Mouse (Mus musculus): ENCODE measurements at regions not wholly inside any gene's neighbourhood (a gene's known extent, or its start where the extent isn't known, plus 50 kb on each side); places are given as distances from the start of the nearest gene placed in this dataset.

DNA sequence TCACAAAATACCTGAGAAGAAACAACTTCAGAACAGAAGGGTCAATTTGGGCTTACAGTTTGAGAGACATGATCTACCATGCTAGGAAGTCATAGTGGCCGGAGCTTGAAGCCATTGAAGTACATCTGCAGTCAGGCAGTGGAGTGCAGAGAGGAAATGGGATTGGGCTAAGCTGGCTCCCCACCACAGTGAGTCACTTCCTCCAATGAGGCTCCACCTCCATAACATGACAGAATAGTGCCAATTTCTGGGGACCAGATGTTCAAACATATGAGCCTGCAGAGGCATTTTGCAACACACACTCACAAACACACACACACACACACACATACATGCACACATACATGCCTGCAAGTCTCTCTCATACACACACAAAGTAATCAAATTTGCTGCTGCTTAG is 93.7 kb upstream of the Ppp1r26 start:
- H3K4me3 ChIP-seq (replicated peaks): no peak overlapping the region
- no peak overlapping the region for H3K4me2 ChIP-seq
- H3K27ac ChIP-seq: no peak overlapping the region
- H3K27me3 ChIP-seq (replicated peaks): no peaks in the 10 kb centered on the region
- no peaks in the 10 kb centered on the region for H3K36me3 ChIP-seq
- WGBS: 72% methylated on average over 1 of the region's 1 CpGs
- ATAC-seq (ENCODE audit: insufficient read depth, low FRiP score, low read depth): no peak
- no peaks in the 10 kb centered on the region for H3K9me3 ChIP-seq
- H3K4me1 ChIP-seq: no peaks in the 10 kb centered on the region
- H3K9ac ChIP-seq: no peak overlapping the region

DNA sequence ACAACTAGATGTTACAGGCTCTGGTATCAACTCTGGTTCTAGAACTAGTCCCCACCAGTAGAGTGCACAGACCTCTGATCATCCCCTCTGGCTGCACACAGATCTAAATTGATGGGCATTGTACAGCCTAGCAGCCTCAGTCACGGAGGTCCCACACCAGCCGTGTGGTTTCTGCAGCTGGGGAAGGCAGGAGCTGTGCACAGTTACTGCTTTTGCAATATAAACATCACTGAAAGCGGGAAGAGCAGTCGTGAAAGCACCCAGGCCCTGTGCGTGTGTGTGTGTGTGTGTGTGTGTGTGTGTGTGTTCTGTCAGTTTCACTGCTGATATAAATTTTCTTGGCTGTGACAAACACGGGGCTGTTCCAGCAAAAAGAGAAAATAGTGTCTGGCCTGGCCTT is 84.4 kb upstream of the Ppp1r26 start:
- H3K9me3 ChIP-seq: no peaks in the 10 kb centered on the region
- no peaks in the 10 kb centered on the region for H3K27me3 ChIP-seq (replicated peaks)
- H3K27ac ChIP-seq: 0 out of 2 replicates have a peak overlapping the region, but pooled peaks have one; percentile 10
- no peak; the same call in 1 of the 2 replicates for ATAC-seq (ENCODE audit: insufficient read depth, low FRiP score, low read depth)
- 18% methylated on average over 6 of the region's 6 CpGs for WGBS
- no peak overlapping the region for H3K4me3 ChIP-seq (replicated peaks)
- no peak overlapping the region for H3K4me2 ChIP-seq
- H3K9ac ChIP-seq: no peak overlapping the region
- H3K36me3 ChIP-seq: no peaks in the 10 kb centered on the region
- H3K4me1 ChIP-seq: 0 out of 2 replicates have a peak, but pooled peaks cover 8% of the 10 kb centered on the region

DNA sequence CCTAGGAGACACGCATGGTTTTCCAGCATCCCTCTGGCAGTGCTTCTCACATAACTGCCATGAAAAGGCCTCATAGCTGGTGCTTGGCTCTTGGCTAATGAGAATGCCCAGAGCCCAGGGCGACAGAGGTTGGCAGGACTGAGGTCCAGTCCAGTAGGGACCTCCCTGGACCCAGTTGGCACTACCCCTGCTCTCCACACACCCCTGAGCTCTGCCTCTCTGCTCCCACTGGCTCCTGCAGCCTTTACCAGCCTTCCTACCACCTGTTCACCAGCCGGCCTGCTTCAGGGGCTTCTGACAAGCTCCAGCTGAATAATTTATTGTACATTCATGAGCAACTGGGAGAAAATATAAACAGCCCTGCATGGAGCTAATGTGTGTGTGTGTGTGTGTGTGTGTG is 82.0 kb upstream of the Ppp1r26 start:
- Histone ChIP-seq H3K27ac (no peak overlapping the region; the same call in 1 of the 2 replicates), H3K9ac (no peak overlapping the region), H3K4me2 (no peak overlapping the region), H3K36me3 (no peaks in the 10 kb centered on the region), H3K4me3 (replicated peaks) (no peak overlapping the region), H3K9me3 (no peaks in the 10 kb centered on the region), H3K4me1 (peaks cover 12% of the 10 kb centered on the region; the same call in 1 of the 2 replicates), H3K27me3 (replicated peaks) (no peaks in the 10 kb centered on the region)
- ATAC-seq (ENCODE audit: insufficient read depth, low FRiP score, low read depth): 0 out of 2 replicates have a peak, but pooled peaks have one; percentile 24
- 46% methylated on average over 3 of the region's 3 CpGs for WGBS

DNA sequence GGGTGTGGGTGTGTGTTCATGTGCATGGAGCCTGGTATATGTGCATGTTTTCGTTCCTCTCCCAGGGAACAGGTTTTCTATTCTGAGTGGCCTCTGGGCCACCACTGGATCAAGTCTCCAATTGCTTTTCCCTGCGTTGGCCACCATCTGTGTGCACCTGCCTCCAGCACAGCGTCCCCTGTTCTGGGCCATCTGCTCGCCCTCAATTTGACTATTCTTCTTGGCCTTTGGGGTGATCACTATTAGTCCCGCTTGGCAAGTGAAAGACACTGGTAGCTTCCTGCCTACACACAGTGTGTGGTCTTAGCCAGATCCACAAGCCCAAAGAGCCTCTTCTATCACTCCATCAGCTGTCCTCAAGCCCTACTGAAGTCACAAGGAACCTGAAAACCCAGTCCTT is 80.8 kb upstream of the Ppp1r26 start:
- 83% methylated on average over 5 of the region's 5 CpGs for WGBS
- no peak overlapping the region for H3K4me3 ChIP-seq (replicated peaks)
- H3K4me1 ChIP-seq: peaks cover 15% of the 10 kb centered on the region; the same call in 1 of the 2 replicates
- no peaks in the 10 kb centered on the region for H3K9me3 ChIP-seq
- H3K27me3 ChIP-seq (replicated peaks): no peaks in the 10 kb centered on the region
- H3K4me2 ChIP-seq: no peak overlapping the region
- no peaks in the 10 kb centered on the region for H3K36me3 ChIP-seq
- no peak overlapping the region for H3K27ac ChIP-seq
- H3K9ac ChIP-seq: no peak overlapping the region
- ATAC-seq (ENCODE audit: insufficient read depth, low FRiP score, low read depth): no peak

DNA sequence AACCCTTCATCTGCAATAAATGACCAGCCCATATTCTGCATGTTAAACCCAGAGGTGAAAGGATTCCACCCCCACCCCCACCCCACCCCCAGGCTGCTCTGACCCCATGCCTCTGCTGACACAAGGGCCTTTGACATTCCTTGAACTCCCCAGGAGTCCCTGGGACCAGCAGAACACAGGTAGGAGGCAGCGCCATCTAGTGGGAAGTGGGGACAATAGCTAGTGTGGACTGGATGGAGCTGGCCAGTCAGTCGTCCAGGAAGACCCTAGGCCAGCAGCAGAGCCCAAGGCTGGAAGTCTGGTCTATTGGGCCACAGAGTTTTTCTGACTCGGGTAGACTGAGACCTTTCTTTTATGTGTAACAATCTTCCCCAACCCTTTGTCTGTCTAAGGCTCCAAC is 71.8 kb upstream of the Ppp1r26 start:
- H3K4me2 ChIP-seq: no peak overlapping the region
- H3K27me3 ChIP-seq (replicated peaks): no peaks in the 10 kb centered on the region
- no peak overlapping the region for H3K9ac ChIP-seq
- no peak for ATAC-seq (ENCODE audit: insufficient read depth, low FRiP score, low read depth)
- peaks cover 16% of the 10 kb centered on the region; the same call in 1 of the 2 replicates for H3K4me1 ChIP-seq
- no peak overlapping the region for H3K4me3 ChIP-seq (replicated peaks)
- WGBS: 15% methylated on average over 3 of the region's 3 CpGs
- no peak overlapping the region for H3K27ac ChIP-seq
- no peaks in the 10 kb centered on the region for H3K36me3 ChIP-seq
- no peaks in the 10 kb centered on the region for H3K9me3 ChIP-seq

DNA sequence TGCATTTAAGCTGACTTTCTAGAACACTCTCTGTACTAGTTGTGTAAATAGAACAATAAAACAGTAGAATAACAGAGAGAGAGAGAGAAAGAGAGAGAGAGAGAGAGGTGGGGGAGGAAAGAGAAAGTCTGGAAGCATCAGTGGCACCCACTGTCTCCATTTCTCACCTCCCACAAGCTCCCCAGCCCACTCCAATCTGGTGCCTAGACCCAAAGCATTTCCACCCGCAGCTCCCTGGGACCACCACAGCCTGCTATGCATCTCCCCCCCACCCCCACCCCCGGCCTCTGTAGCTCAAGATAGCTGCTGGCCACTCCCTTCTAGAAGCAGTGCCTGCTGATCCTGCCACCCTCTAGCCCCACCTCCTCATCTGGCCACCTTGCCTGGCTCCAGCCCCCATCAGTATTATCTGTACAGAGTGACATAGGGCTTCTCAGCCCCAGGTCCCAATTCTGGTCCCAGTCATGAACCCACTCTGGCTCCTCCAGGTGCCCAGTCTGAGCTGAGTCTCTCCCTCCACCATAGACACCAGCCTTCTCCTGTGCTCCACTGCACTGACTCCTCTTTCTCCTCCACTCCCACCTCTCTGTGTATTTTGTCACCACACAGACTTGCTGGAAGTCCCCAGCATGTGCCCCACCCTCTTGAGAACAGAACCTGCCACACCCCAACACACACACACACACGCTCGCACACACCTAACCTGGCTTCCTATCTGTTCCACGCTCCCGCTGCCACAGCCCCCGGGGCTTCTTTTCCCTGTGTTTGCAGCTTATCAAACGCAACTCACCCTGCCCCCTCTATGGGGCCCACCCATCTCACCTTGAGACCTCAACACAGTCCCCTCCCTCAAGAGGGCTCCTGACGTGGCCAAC is 68.4 kb upstream of the Ppp1r26 start:
- H3K4me1 ChIP-seq: 0 out of 2 replicates have a peak, but pooled peaks cover 11% of the 10 kb centered on the region
- peak; percentile 75 for ATAC-seq (ENCODE audit: insufficient read depth, low FRiP score, low read depth)
- 48% methylated on average over 9 of the region's 9 CpGs for WGBS
- no peaks in the 10 kb centered on the region for H3K27me3 ChIP-seq (replicated peaks)
- H3K9ac ChIP-seq: no peak overlapping the region
- H3K9me3 ChIP-seq: no peaks in the 10 kb centered on the region
- H3K4me3 ChIP-seq (replicated peaks): no peak overlapping the region
- no peaks in the 10 kb centered on the region for H3K36me3 ChIP-seq
- H3K4me2 ChIP-seq: peak overlapping the region; percentile 19
- no peak overlapping the region for H3K27ac ChIP-seq

DNA sequence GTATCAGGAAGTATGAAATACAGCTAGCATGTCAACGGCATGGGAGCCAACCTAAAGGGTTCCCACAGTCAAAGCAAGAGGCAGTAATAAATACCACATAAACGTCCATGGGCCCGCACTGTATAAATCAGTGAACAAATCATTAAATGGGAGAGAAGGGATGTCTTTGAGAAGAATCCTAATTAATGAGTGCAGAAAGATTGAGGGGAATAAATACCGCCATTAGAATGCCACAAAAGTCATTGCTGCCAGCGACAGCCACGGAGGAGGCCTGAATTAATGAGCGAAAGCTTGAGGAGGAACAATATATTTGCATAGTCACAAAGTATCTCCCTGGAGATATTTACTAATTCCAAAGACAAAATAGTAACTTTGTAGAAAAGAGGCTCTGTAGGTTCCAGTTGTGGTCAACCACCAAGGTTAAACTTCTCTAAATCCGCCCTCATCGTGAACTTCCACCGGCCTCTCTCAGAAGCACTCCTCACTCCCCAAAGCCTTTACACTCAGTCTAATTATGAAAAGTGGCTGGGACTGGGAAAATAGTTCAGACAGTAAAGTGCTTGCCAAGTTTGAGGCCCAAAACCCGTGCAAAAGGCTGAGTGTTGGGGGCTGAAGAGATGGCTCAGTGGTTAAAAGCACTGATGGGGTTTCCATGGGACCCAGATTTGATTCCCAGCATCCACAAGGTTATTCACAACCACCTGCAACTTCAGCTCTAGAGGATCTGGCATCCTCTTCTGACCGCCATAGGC is 64.4 kb upstream of the Ppp1r26 start:
- H3K4me3 ChIP-seq (replicated peaks): no peak overlapping the region
- H3K9me3 ChIP-seq: no peaks in the 10 kb centered on the region
- H3K27me3 ChIP-seq (replicated peaks): no peaks in the 10 kb centered on the region
- no peak overlapping the region for H3K4me2 ChIP-seq
- no peak overlapping the region for H3K9ac ChIP-seq
- ATAC-seq (ENCODE audit: insufficient read depth, low FRiP score, low read depth): no peak
- H3K4me1 ChIP-seq: 0 out of 2 replicates have a peak, but pooled peaks cover 11% of the 10 kb centered on the region
- H3K36me3 ChIP-seq: no peaks in the 10 kb centered on the region
- H3K27ac ChIP-seq: no peak overlapping the region
- WGBS: 88% methylated on average over 12 of the region's 12 CpGs

DNA sequence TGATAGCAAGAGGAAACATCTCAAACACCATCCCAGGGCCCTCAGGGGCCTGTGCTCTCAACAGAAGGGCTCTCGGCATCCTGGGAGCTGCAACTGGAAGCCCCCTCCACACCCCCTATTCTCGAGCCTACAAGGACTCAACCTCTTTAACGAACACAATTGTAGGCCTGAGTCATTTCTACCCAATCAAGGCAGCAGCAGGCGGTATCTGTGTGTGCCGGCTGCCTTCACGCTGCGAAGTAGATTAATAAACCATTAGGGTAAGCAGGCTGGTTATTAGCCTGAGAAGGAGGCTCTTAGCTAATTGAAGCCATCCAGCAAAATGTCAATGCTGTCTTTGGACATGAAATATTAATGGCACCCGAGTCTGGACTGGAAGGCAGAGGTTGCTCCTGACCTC is 61.7 kb upstream of the Ppp1r26 start:
- WGBS: 59% methylated on average over 8 of the region's 8 CpGs
- no peak overlapping the region for H3K9ac ChIP-seq
- no peak for ATAC-seq (ENCODE audit: insufficient read depth, low FRiP score, low read depth)

DNA sequence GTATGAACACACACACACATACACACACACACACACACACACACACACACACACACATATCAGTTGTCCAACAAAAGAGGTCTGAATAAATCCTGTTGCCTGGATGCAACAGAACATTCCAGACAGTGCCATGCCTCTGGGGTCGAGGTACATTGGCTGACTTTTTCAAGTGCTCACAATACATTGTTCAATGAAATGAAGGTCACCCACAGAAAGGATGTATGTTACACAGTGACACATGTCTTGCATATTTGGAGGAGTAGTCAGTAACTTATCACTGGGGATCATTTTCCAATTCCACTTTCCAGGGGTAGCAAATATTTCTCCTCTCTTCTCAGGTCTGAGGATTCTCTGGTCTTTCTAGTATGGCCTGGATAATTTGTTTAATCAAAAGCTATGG is 59.8 kb upstream of the Ppp1r26 start:
- no peak overlapping the region for H3K9ac ChIP-seq
- ATAC-seq (ENCODE audit: insufficient read depth, low FRiP score, low read depth): no peak
- 64% methylated on average over 1 of the region's 1 CpGs for WGBS
- H3K9me3 ChIP-seq: no peaks in the 10 kb centered on the region
- H3K36me3 ChIP-seq: no peaks in the 10 kb centered on the region
- no peak overlapping the region for H3K27ac ChIP-seq
- no peak overlapping the region for H3K4me2 ChIP-seq
- H3K4me3 ChIP-seq (replicated peaks): no peak overlapping the region
- 0 out of 2 replicates have a peak, but pooled peaks cover 6% of the 10 kb centered on the region for H3K4me1 ChIP-seq
- H3K27me3 ChIP-seq (replicated peaks): no peaks in the 10 kb centered on the region

More for the DNA sequence above, 61.7 kb upstream of the Ppp1r26 start:
- Histone ChIP-seq H3K36me3 (no peaks in the 10 kb centered on the region), H3K9me3 (no peaks in the 10 kb centered on the region), H3K27ac (no peak overlapping the region), H3K4me1 (0 out of 2 replicates have a peak, but pooled peaks cover 6% of the 10 kb centered on the region), H3K4me3 (replicated peaks) (no peak overlapping the region), H3K27me3 (replicated peaks) (no peaks in the 10 kb centered on the region), H3K4me2 (no peak overlapping the region)

DNA sequence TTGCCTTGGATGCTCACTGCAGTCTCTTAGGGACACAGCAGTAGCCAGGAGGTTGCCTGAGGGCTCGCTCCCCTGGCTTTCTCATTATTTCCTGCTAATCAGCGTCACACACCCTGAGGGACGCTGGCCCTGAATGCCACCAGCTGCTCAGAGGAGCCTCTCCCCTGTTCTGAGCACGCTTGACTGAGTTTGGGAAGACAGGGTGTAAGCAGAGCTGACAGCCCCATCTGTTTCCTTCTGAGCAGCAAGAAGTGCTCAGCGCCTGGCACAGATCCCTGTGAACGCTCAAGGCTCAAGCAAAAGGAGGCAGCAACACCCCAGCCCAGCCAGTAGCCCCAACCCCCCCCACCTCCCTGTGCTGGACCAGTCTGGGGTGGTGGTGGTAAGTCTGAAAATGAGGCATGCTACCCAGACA is 59.2 kb upstream of the Ppp1r26 start:
- no peak overlapping the region for H3K9ac ChIP-seq
- no peaks in the 10 kb centered on the region for H3K9me3 ChIP-seq
- H3K4me1 ChIP-seq: 0 out of 2 replicates have a peak, but pooled peaks cover 6% of the 10 kb centered on the region
- H3K4me2 ChIP-seq: no peak overlapping the region
- no peak overlapping the region for H3K4me3 ChIP-seq (replicated peaks)
- 0 out of 2 replicates have a peak, but pooled peaks have one; percentile 22 for ATAC-seq (ENCODE audit: insufficient read depth, low FRiP score, low read depth)
- no peaks in the 10 kb centered on the region for H3K27me3 ChIP-seq (replicated peaks)
- H3K27ac ChIP-seq: peak overlapping the region; percentile 28; the same call in 1 of the 2 replicates
- H3K36me3 ChIP-seq: no peaks in the 10 kb centered on the region
- 28% methylated on average over 6 of the region's 6 CpGs for WGBS

DNA sequence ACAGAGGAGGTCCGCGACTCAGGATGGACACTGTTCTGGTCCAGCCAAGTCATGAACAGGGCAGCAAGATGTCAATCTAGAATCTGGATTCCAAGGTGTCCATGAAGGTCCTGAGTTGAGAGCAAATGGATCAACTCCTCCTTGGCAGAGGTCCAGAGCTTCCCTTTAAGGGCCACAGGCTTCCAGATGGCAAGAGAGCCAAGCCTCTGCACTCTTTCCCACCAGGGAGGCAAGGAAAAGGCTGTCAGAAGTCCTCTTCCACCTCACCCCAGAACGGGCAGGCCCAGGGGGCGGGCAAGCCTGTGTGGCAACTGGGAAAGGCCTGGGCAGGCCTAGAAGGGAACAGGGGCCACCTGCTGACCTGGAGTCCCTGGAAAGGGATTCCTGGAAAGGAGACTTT is 58.7 kb upstream of the Ppp1r26 start:
- Histone ChIP-seq H3K27me3 (replicated peaks) (no peaks in the 10 kb centered on the region), H3K27ac (no peak overlapping the region), H3K4me2 (no peak overlapping the region), H3K4me3 (replicated peaks) (no peak overlapping the region), H3K36me3 (no peaks in the 10 kb centered on the region), H3K4me1 (0 out of 2 replicates have a peak, but pooled peaks cover 6% of the 10 kb centered on the region), H3K9ac (no peak overlapping the region), H3K9me3 (no peaks in the 10 kb centered on the region)
- no peak for ATAC-seq (ENCODE audit: insufficient read depth, low FRiP score, low read depth)
- 81% methylated on average over 4 of the region's 4 CpGs for whole genome bisulfite sequencing

DNA sequence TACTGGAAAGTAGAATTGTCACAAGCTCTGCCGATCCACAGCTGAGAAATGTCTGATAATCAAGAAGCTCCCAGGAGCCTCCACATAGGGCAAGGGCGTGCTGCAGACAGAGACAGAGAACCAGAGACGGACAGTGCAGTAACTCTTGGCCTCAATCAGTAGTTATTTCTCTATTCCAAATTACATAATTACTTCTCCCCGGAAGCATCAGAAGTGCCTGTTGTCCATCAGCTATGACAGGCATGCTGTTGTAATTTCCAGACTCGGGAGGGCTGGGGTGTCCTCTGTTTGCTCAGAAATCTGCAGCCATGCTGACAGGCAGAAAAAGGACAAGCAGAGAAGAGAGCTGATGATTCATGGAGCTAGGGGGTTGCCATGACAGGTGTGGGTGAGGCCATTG is 56.9 kb upstream of the Ppp1r26 start:
- H3K27ac ChIP-seq: no peak overlapping the region
- 0 out of 2 replicates have a peak, but pooled peaks cover 6% of the 10 kb centered on the region for H3K4me1 ChIP-seq
- 65% methylated on average over 5 of the region's 5 CpGs for WGBS
- no peak overlapping the region for H3K4me2 ChIP-seq
- no peaks in the 10 kb centered on the region for H3K36me3 ChIP-seq
- no peaks in the 10 kb centered on the region for H3K27me3 ChIP-seq (replicated peaks)
- H3K4me3 ChIP-seq (replicated peaks): no peak overlapping the region
- ATAC-seq (ENCODE audit: insufficient read depth, low FRiP score, low read depth): no peak
- H3K9ac ChIP-seq: no peak overlapping the region
- no peaks in the 10 kb centered on the region for H3K9me3 ChIP-seq
